Mouse (Mus musculus) stomach, postnatal 0 days (tissue): ENCODE data around the gene Efl1. TPM values are rescaled to one million over a fixed set of nuclear protein-coding genes. Genes with fewer than 3 reads are reported as not detected.
"Not testable (repeated sequence)": the region's sequence is repeated elsewhere in the genome, so short reads cannot be mapped to it uniquely, and the experiment has no call there.

Experiments used
- ATAC-seq: fragments of 200-750 bp; cut with Nextera tagmentation; 2 replicates; pipeline ENCODE4 v1.8.0; 2017; ENCODE audit not compliant: low FRiP score, low TSS enrichment
- DNase-seq: peaks from one replicate; pipeline ENCODE4 v3.0.0-alpha.2; 2016; ENCODE audit warnings: low spot score
- H3K27ac ChIP-seq: fragments of 300-500 bp; sonication (generic); replicated peaks from 2 replicates; pipeline ENCODE4 v1.5.1; 2014; ENCODE audit warnings: mild to moderate bottlenecking, control low read depth
- H3K27me3 ChIP-seq: fragments of 300-500 bp; sonication (generic); 2 replicates; pipeline ENCODE4 v1.6.1; 2014; ENCODE audit warnings: low read length; ENCODE audit not compliant: control insufficient read depth, insufficient read depth
- H3K36me3 ChIP-seq: fragments of 300-500 bp; sonication (generic); 2 replicates; pipeline ENCODE4 v1.6.1; 2014; ENCODE audit warnings: low read length, mixed read lengths; ENCODE audit not compliant: control insufficient read depth, insufficient read depth
- H3K4me1 ChIP-seq: fragments of 300-500 bp; sonication (generic); replicated peaks from 2 replicates; pipeline ENCODE4 v1.6.1; 2014; ENCODE audit warnings: antibody characterized with exemption; ENCODE audit not compliant: control insufficient read depth, insufficient read depth
- H3K4me2 ChIP-seq: fragments of 300-500 bp; sonication (generic); replicated peaks from 2 replicates; pipeline ENCODE4 v1.6.1; 2014; ENCODE audit warnings: low read depth, mild to moderate bottlenecking, control low read depth, moderate library complexity
- H3K4me3 ChIP-seq: fragments of 300-500 bp; sonication (generic); 2 replicates; pipeline ENCODE4 v1.5.1; 2014; ENCODE audit warnings: low read depth, low read length, control low read depth
- H3K9ac ChIP-seq: fragments of 300-500 bp; sonication (generic); 2 replicates; pipeline ENCODE4 v1.6.1; 2014; ENCODE audit warnings: mild to moderate bottlenecking, low read length, control low read depth, mixed read lengths
- H3K9me3 ChIP-seq: fragments of 300-500 bp; sonication (generic); 2 replicates; pipeline ENCODE4 v1.6.1; 2016; ENCODE audit warnings: low read length; ENCODE audit not compliant: control insufficient read depth
- CTCF ChIP-seq: IDR thresholded peaks from 2 replicates; pipeline ENCODE4 v1.5.1; 2016; ENCODE audit warnings: antibody characterized with exemption, low read depth, mild to moderate bottlenecking, moderate library complexity
- EP300 ChIP-seq: optimal IDR thresholded peaks from 2 replicates; pipeline ENCODE3; 2016; ENCODE audit warnings: antibody characterized with exemption
- WGBS: fragments of 180-500 bp; shearing (Covaris S2); extraction: QIAGEN DNeasy Blood & Tissue Kit; methylation state at CpG from one replicate; pipeline ENCODE4 v1.1.7; 2014; 5-methylcytosine and 5-hydroxymethylcytosine counted together
- polyA plus RNA-seq: library from polyadenylated mRNA; unstranded; fragments of >200 nt; fragmentation: Nextera tagmentation; extraction: Ambion mirVana; gene quantifications from 2 replicates; pipeline ENCODE4 v1.2.1, GENCODE M21; 2015

Efl1 gene
- polyA plus RNA-seq, 1 experiment from 2014 or later = 14.3 TPM

GRCm38 (mm10) chr7:82755602-82756155 lies 107.3 kb downstream of the Efl1 start:
- Histone ChIP-seq H3K27me3 (no peaks in the 10 kb centered on the region), H3K4me2 (no peak overlapping the region), H3K9me3 (no peaks in the 10 kb centered on the region), H3K9ac (no peak overlapping the region), H3K36me3 (no peaks in the 10 kb centered on the region), H3K27ac (no peak overlapping the region), H3K4me3 (no peak overlapping the region), H3K4me1 (peaks cover 5% of the 10 kb centered on the region; the same call in 1 of the 2 replicates)
- TF ChIP-seq EP300 (no peak), CTCF (no peak)
- WGBS = 83% methylated on average over 8 of the region's 8 CpGs
- no peak for DNase-seq
- no peak for ATAC-seq

GRCm38 (mm10) chr7:82758521-82758920 lies 110.1 kb downstream of the Efl1 start:
- no peak for ATAC-seq
- no peak for DNase-seq
- Histone ChIP-seq H3K9me3 (no peaks in the 10 kb centered on the region), H3K27me3 (no peaks in the 10 kb centered on the region), H3K27ac (no peak overlapping the region), H3K9ac (no peak overlapping the region), H3K36me3 (peaks cover 5% of the 10 kb centered on the region; the same call in 1 of the 2 replicates), H3K4me2 (no peak overlapping the region), H3K4me3 (no peak overlapping the region), H3K4me1 (no peaks in the 10 kb centered on the region)
- 76% methylated on average over 4 of the region's 4 CpGs for WGBS
- TF ChIP-seq CTCF (no peak), EP300 (no peak)

GRCm38 (mm10) chr7:82759091-82759490 lies 110.7 kb downstream of the Efl1 start:
- DNase-seq (no peak), ATAC-seq (no peak)
- Histone ChIP-seq H3K4me3 (no peak overlapping the region), H3K9me3 (no peaks in the 10 kb centered on the region), H3K36me3 (peaks cover 5% of the 10 kb centered on the region; the same call in 1 of the 2 replicates), H3K4me1 (no peaks in the 10 kb centered on the region), H3K27ac (no peak overlapping the region), H3K27me3 (no peaks in the 10 kb centered on the region), H3K9ac (no peak overlapping the region), H3K4me2 (no peak overlapping the region)
- no peak for TF ChIP-seq CTCF
- TF ChIP-seq EP300 = no peak
- WGBS = 81% methylated on average over 4 of the region's 4 CpGs

GRCm38 (mm10) chr7:82764951-82765350 lies 116.5 kb downstream of the Efl1 start:
- no peak for DNase-seq
- H3K9me3 ChIP-seq = no peaks in the 10 kb centered on the region
- H3K4me1 ChIP-seq = no peaks in the 10 kb centered on the region
- WGBS = 79% methylated on average over 1 of the region's 1 CpGs
- H3K4me2 ChIP-seq = no peak overlapping the region
- no peak for TF ChIP-seq CTCF
- TF ChIP-seq EP300 = no peak
- H3K27ac ChIP-seq = no peak overlapping the region
- ATAC-seq = no peak
- H3K9ac ChIP-seq = no peak overlapping the region
- peaks cover 5% of the 10 kb centered on the region; the same call in 1 of the 2 replicates for H3K36me3 ChIP-seq
- H3K27me3 ChIP-seq = no peaks in the 10 kb centered on the region
- H3K4me3 ChIP-seq = no peak overlapping the region

GRCm38 (mm10) chr7:82766623-82767022 lies 118.2 kb downstream of the Efl1 start:
- no peak overlapping the region for H3K4me3 ChIP-seq
- no peak overlapping the region for H3K27ac ChIP-seq
- no peak overlapping the region for H3K4me2 ChIP-seq
- ATAC-seq = no peak
- no peaks in the 10 kb centered on the region for H3K9me3 ChIP-seq
- DNase-seq = peak; percentile 25
- H3K9ac ChIP-seq = no peak overlapping the region
- no peaks in the 10 kb centered on the region for H3K4me1 ChIP-seq
- no peak for TF ChIP-seq CTCF
- TF ChIP-seq EP300 = no peak
- peaks cover 5% of the 10 kb centered on the region; the same call in 1 of the 2 replicates for H3K36me3 ChIP-seq
- WGBS = 74% methylated on average over 6 of the region's 6 CpGs
- H3K27me3 ChIP-seq = no peaks in the 10 kb centered on the region

GRCm38 (mm10) chr7:82770207-82770606 lies 121.8 kb downstream of the Efl1 start:
- Histone ChIP-seq H3K4me3 (no peak overlapping the region), H3K27ac (no peak overlapping the region), H3K4me2 (no peak overlapping the region), H3K4me1 (no peaks in the 10 kb centered on the region), H3K36me3 (no peaks in the 10 kb centered on the region), H3K9ac (no peak overlapping the region), H3K27me3 (no peaks in the 10 kb centered on the region), H3K9me3 (no peaks in the 10 kb centered on the region)
- 70% methylated on average over 6 of the region's 6 CpGs for WGBS
- DNase-seq (no peak), ATAC-seq (no peak)
- TF ChIP-seq EP300 (no peak), CTCF (peak; percentile 26; the same call in 1 of the 2 replicates)

- H3K4me1 ChIP-seq, H3K9me3 ChIP-seq, H3K27me3 ChIP-seq, H3K9ac ChIP-seq, H3K4me3 ChIP-seq, H3K36me3 ChIP-seq, H3K4me2 ChIP-seq, ATAC-seq, H3K27ac ChIP-seq: not testable (repeated sequence)
- DNase-seq = peak; percentile 40
- WGBS = 89% methylated on average over 26 of the region's 29 CpGs
Measured at GRCm38 (mm10) chr7:82770957-82771660, 122.7 kb downstream of the Efl1 start.

GRCm38 (mm10) chr7:82771661-82772021 lies 123.2 kb downstream of the Efl1 start:
- H3K4me2 ChIP-seq, H3K36me3 ChIP-seq, H3K27me3 ChIP-seq, H3K4me1 ChIP-seq, H3K9me3 ChIP-seq, ATAC-seq, H3K9ac ChIP-seq, H3K27ac ChIP-seq, DNase-seq, H3K4me3 ChIP-seq: not testable (repeated sequence)
- WGBS = 90% methylated on average over 25 of the region's 25 CpGs
